ENCODE assay signal across 24 mouse cellular contexts in the genomic region with DNA sequence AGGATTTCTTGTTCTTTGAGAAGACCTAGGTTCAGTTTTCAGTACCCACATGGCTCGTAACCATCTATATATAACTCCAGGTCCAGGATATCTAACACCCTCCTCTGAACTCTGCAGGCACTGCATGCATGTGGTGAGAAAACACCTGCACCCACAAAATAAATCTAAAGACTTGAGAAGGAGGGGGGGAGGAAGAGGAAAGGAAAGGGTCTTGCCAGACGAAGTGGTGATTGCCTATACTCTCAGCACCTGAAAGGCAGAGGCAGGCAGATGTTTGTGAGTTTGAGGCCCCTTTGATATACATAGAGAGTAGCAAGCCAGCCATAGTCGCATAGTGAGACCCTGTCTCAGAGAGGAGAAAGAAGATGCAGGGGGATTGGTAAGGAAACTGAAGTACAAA. TPM values are rescaled to one million over a fixed set of nuclear protein-coding genes. Genes with fewer than 3 reads are reported as not detected.
"Had no signal": no experiment of that assay in that cellular context is flagged by ENCODE, and none has a peak within 500 bp of the region (broad histone marks: within the 10 kb centered on the region; RNA-seq: fewer than 3 reads in every experiment).

No protein-coding gene starts in this region.

- DNase-seq: kidney, adult 8-10 months; kidney, postnatal 10 days; kidney, postnatal 36 days; layer of hippocampus, postnatal 36 days; liver, postnatal 0 days; lung, embryonic 14.5 days; right cerebral cortex, postnatal 14 days; right cerebral cortex, postnatal 4 days had no signal

- H3K4me3 ChIP-seq: kidney, embryonic 15.5 days; left cerebral cortex, adult 2 months; midbrain, embryonic 12.5 days; midbrain, embryonic 15.5 days; myocyte; neural tube, embryonic 13.5 days had no signal

- H3K36me3 ChIP-seq: kidney, embryonic 15.5 days; midbrain, embryonic 12.5 days; midbrain, embryonic 15.5 days had no signal

- H3K4me2 ChIP-seq: kidney, embryonic 15.5 days; liver, embryonic 11.5 days; lung, embryonic 14.5 days; midbrain, embryonic 12.5 days; midbrain, embryonic 15.5 days; neural tube, embryonic 13.5 days had no signal

- H3K27ac ChIP-seq: kidney, embryonic 15.5 days; left cerebral cortex, adult 2 months; liver, embryonic 14.5 days; macrophage; midbrain, embryonic 12.5 days; midbrain, embryonic 15.5 days; neural tube, embryonic 13.5 days; stomach, postnatal 0 days had no signal

- ATAC-seq: intestine, postnatal 0 days; liver, postnatal 0 days; lung, postnatal 0 days; midbrain, embryonic 15.5 days had no signal

- H3K9me3 ChIP-seq: kidney, embryonic 15.5 days; midbrain, embryonic 12.5 days; midbrain, embryonic 15.5 days; neural tube, embryonic 13.5 days had no signal

- H3K9ac ChIP-seq: kidney, embryonic 15.5 days; liver, embryonic 14.5 days; liver, postnatal 0 days; lung, embryonic 14.5 days; midbrain, embryonic 12.5 days; midbrain, embryonic 15.5 days; neural tube, embryonic 13.5 days had no signal

- H3K27me3 ChIP-seq: kidney, embryonic 15.5 days; midbrain, embryonic 12.5 days; midbrain, embryonic 15.5 days; neural tube, embryonic 13.5 days had no signal

RNA-seq across cellular contexts. Expression of gene Trim15, which starts 27.1 kb away (rescaled TPM):
- polyA plus RNA-seq: macrophage; myocyte; urinary bladder, adult 2 months had no signal

RNA-seq across cellular contexts. Expression of gene H2-M10.6, which starts 28.0 kb away (rescaled TPM):
- polyA plus RNA-seq: intestine, postnatal 0 days; kidney, embryonic 15.5 days; limb, embryonic 11.5 days; limb, embryonic 14.5 days; liver, embryonic 11.5 days; liver, embryonic 14.5 days; liver, postnatal 0 days; lung, embryonic 14.5 days; lung, postnatal 0 days; macrophage; midbrain, embryonic 12.5 days; midbrain, embryonic 15.5 days; myocyte; neural tube, embryonic 13.5 days; stomach, embryonic 14.5 days; stomach, postnatal 0 days; urinary bladder, adult 2 months had no signal

RNA-seq across cellular contexts. Expression of gene Trim10, which starts 29.4 kb away (rescaled TPM):
- polyA plus RNA-seq: macrophage, myocyte had no signal

RNA-seq across cellular contexts. Expression of gene Trim40, which starts 50.0 kb away (rescaled TPM):
- polyA plus RNA-seq: kidney, embryonic 15.5 days; limb, embryonic 11.5 days; limb, embryonic 14.5 days; liver, embryonic 11.5 days; liver, embryonic 14.5 days; liver, postnatal 0 days; lung, embryonic 14.5 days; lung, postnatal 0 days; macrophage; midbrain, embryonic 12.5 days; midbrain, embryonic 15.5 days; myocyte; neural tube, embryonic 13.5 days; stomach, embryonic 14.5 days had no signal
